Mouse (Mus musculus) embryonic facial prominence, embryonic 15.5 days (tissue): ENCODE data around the gene Gm38119. TPM values are rescaled to one million over a fixed set of nuclear protein-coding genes. Genes with fewer than 3 reads are reported as not detected.

Experiments used
- ATAC-seq: fragments of 200-750 bp; cut with Nextera tagmentation; 2 replicates; pipeline ENCODE4 v1.8.0; 2017; ENCODE audit warnings: low read depth, moderate TSS enrichment; ENCODE audit not compliant: insufficient number of reproducible peaks, low FRiP score, low TSS enrichment
- H3K27ac ChIP-seq: fragments of 300-500 bp; sonication (generic); replicated peaks from 2 replicates; pipeline ENCODE4 v1.5.1; 2015; ENCODE audit warnings: mild to moderate bottlenecking, inconsistent platforms
- H3K27me3 ChIP-seq: fragments of 300-500 bp; sonication (generic); 2 replicates; pipeline ENCODE4 v1.6.1; 2015; ENCODE audit warnings: inconsistent platforms
- H3K36me3 ChIP-seq: fragments of 300-500 bp; sonication (generic); 2 replicates; pipeline ENCODE4 v1.6.1; 2015; ENCODE audit warnings: mild to moderate bottlenecking, inconsistent platforms
- H3K4me1 ChIP-seq: fragments of 300-500 bp; sonication (generic); 2 replicates; pipeline ENCODE4 v1.6.1; 2015; ENCODE audit warnings: inconsistent platforms
- H3K4me2 ChIP-seq: fragments of 300-500 bp; sonication (generic); replicated peaks from 2 replicates; pipeline ENCODE4 v1.6.1; 2015; ENCODE audit warnings: mild to moderate bottlenecking, inconsistent platforms
- H3K4me3 ChIP-seq: fragments of 300-500 bp; sonication (generic); replicated peaks from 2 replicates; pipeline ENCODE4 v1.5.1; 2015; ENCODE audit warnings: mild to moderate bottlenecking, inconsistent platforms
- H3K9ac ChIP-seq: fragments of 300-500 bp; sonication (generic); 2 replicates; pipeline ENCODE4 v1.6.1; 2015; ENCODE audit warnings: inconsistent platforms
- H3K9me3 ChIP-seq: fragments of 300-500 bp; sonication (generic); replicated peaks from 2 replicates; pipeline ENCODE4 v1.6.1; 2016; ENCODE audit warnings: inconsistent platforms
- WGBS: fragments of 180-500 bp; shearing (Covaris S2); methylation state at CpG from one replicate; pipeline ENCODE4 v1.1.7; 2015; 5-methylcytosine and 5-hydroxymethylcytosine counted together
- polyA plus RNA-seq: library from polyadenylated mRNA; unstranded; fragments of >200 nt; fragmentation: Nextera tagmentation; extraction: Ambion mirVana; gene quantifications from 2 replicates; pipeline ENCODE4 v1.2.1, GENCODE M21; 2015

The Gm38119 gene
- polyA plus RNA-seq, result not detected in 2 replicates

DNA sequence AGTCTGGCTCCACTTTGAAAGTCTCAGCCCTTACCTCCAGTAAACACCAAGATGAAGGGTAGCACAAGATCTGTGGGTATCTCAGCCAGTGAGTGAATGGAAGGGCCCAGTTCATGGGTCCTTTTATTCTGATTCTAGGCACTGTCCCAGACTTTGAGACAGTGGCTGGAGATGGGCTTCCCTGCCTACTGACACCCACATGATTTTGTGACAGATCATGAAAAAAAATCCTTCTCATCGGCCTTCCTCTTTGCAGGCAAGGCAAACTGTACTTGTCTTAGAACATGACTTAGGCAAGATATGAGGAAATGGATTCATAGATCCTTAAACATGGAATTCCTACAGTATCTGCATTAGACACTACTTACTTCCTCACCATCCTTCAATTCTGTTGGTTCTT lies at the start of gene Gm38119:
Gene Gm38119 (minus strand): TSS at position 101 of the 400 bp plus-strand sequence.
- Histone ChIP-seq H3K9ac (no peak within 1 kb of the TSS), H3K4me1 (no peaks in the 10 kb centered on the region), H3K4me3 (no peak within 1 kb of the TSS), H3K36me3 (no peaks in the 10 kb centered on the region), H3K27me3 (no peaks in the 10 kb centered on the region), H3K4me2 (no peak within 1 kb of the TSS), H3K9me3 (no peaks in the 10 kb centered on the region), H3K27ac (no peak within 1 kb of the TSS)
- no peak for ATAC-seq
- 72% methylated on average over 1 of the region's 1 CpGs for WGBS

DNA sequence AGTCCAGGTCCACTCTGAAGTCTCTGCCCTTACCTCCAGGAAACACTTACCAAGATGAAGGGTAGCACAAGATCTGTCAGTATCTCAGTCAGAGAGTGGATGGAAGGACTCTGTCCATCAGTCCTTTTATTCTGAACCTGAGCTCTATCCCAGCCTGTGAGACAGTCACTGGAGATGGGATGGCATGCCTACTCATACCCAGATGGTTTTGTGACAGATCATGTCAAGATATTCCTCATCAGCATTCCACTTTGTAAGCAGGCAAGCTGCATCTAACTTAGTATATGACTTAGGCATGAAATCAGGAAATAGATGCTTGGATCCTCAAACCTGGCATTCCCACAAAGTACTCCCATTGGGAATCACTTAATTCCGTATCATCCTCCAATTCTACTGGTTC lies 39.9 kb upstream of the Gm38119 start, which contains the start of gene Lce1i:
Gene Lce1i (minus strand): TSS at position 101 of the 400 bp plus-strand sequence.
- H3K27ac ChIP-seq, result no peak within 1 kb of the TSS
- H3K4me2 ChIP-seq, result no peak within 1 kb of the TSS
- WGBS, result 65% methylated on average over 1 of the region's 1 CpGs
- no peak for ATAC-seq
- H3K9ac ChIP-seq, result no peak within 1 kb of the TSS
- H3K27me3 ChIP-seq, result no peaks in the 10 kb centered on the region
- no peaks in the 10 kb centered on the region for H3K4me1 ChIP-seq
- H3K9me3 ChIP-seq, result no peaks in the 10 kb centered on the region
- H3K4me3 ChIP-seq, result no peak within 1 kb of the TSS
- no peaks in the 10 kb centered on the region for H3K36me3 ChIP-seq

DNA sequence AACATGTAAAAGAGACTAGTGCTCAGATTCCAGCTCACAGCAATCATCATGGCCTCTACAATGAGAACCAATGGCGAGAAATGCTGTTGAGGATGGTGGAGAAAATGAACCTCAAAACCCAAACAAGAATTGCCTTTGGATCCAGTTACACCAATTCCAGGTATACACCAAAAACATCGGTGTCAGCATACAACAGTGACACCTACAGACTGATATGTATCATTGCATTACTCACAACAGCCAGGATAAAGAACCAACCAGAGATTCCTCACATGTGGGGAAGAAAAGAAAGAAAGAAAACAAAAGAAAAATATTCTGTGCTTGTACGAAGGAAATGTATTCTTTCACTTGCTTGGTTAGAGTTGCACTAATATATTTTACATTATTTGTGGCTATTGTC lies 32.7 kb upstream of the Gm38119 start:
- H3K4me3 ChIP-seq, result no peak overlapping the region
- no peak overlapping the region for H3K4me2 ChIP-seq
- no peak for ATAC-seq
- no peaks in the 10 kb centered on the region for H3K27me3 ChIP-seq
- no peak overlapping the region for H3K9ac ChIP-seq
- H3K4me1 ChIP-seq, result no peaks in the 10 kb centered on the region
- H3K27ac ChIP-seq, result no peak overlapping the region
- no peaks in the 10 kb centered on the region for H3K36me3 ChIP-seq
- 18% methylated on average over 3 of the region's 3 CpGs for WGBS
- no peaks in the 10 kb centered on the region for H3K9me3 ChIP-seq

DNA sequence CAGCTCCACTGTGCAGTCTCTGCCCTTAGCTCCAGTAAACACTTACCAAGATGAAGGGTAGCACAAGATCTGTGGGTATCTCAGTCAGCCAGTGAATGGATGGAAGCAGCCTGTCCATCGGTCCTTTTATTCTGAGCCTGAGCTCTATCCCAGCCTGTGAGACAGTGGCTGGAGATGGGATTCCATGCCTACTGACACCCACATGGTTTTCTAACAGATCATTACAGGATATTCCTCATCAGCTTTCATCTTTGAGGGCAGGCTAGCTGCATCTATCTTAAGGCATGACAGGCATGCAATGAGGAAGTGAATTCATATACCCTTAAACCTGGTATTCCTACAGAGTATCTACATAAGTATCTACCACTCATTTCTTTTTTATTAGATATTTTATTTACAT lies 26.1 kb upstream of the Gm38119 start, which contains the start of gene Lce1h:
Gene Lce1h (minus strand): TSS at position 101 of the 400 bp plus-strand sequence.
- Histone ChIP-seq H3K9me3 (no peaks in the 10 kb centered on the region), H3K4me1 (no peaks in the 10 kb centered on the region), H3K27ac (no peak within 1 kb of the TSS), H3K4me2 (no peak within 1 kb of the TSS), H3K9ac (no peak within 1 kb of the TSS), H3K36me3 (no peaks in the 10 kb centered on the region), H3K4me3 (no peak within 1 kb of the TSS), H3K27me3 (no peaks in the 10 kb centered on the region)
- no peak for ATAC-seq
- WGBS, result 94% methylated on average over 1 of the region's 1 CpGs

DNA sequence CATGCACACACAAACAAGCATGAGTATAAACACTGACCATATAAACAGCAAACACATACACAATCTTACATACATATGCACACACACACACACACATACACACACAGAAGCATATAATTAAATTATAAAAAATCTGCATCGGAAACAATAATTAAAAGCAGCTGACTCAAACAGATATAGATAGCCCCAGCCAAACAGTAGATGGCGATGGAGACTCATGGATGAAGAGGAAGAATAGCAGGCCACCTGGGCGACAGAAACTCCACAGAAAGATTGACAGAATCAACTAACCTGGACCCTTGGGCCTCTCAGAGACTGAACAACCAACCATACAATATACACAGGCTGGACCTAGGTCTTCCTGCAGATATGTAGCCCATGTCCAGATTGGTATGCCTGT lies 14.3 kb upstream of the Gm38119 start:
- Histone ChIP-seq H3K27me3 (no peaks in the 10 kb centered on the region), H3K4me3 (no peak overlapping the region), H3K27ac (no peak overlapping the region), H3K9me3 (no peaks in the 10 kb centered on the region), H3K36me3 (no peaks in the 10 kb centered on the region), H3K4me1 (no peaks in the 10 kb centered on the region), H3K9ac (no peak overlapping the region), H3K4me2 (no peak overlapping the region)
- 30% methylated on average over 3 of the region's 3 CpGs for WGBS
- no peak for ATAC-seq

DNA sequence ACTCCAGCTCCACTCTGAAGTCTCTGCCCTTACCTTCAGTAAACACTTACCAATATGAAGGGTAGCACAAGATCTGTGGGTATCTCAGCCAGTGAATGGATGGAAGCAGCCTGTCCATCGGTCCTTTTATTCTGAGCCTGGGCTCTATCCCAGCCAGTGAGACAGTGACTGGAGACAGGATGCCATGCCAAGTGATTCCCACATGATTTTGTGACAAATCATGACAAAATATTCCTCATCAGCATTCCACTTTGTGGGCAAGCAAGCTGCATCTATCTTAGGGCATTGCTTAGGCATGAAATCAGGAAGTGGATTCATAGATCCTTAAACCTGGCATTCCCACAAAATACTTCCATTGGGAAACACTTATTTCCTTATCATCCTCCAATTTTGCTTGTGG lies 13.3 kb upstream of the Gm38119 start, which contains the start of gene Lce1g:
Gene Lce1g (minus strand): TSS at position 101 of the 400 bp plus-strand sequence.
- H3K27ac ChIP-seq, result no peak within 1 kb of the TSS
- WGBS, result 92% methylated on average over 1 of the region's 1 CpGs
- no peaks in the 10 kb centered on the region for H3K27me3 ChIP-seq
- H3K9me3 ChIP-seq, result no peaks in the 10 kb centered on the region
- no peaks in the 10 kb centered on the region for H3K4me1 ChIP-seq
- no peak within 1 kb of the TSS for H3K4me3 ChIP-seq
- H3K36me3 ChIP-seq, result no peaks in the 10 kb centered on the region
- no peak within 1 kb of the TSS for H3K4me2 ChIP-seq
- H3K9ac ChIP-seq, result no peak within 1 kb of the TSS
- ATAC-seq, result no peak

DNA sequence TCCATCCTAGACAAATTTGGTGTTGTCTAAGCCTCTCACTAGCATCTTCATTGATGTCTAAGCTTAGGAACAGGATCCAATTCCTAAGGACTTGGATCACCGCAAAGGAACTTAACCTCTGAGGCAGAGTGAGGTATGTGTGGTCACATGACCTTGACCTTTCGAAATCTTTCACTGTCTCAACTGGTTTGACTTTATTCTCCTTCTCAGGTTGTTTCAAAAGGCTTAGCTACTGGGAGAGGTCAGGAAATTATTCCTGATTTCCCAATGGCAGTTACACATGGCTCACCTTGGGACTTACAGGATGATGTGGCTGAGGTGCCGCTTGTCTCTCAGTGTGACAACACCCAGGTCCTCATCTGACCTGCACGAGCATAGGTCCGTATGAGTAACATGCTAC lies 16.3 kb downstream of the Gm38119 start:
- WGBS, result 87% methylated on average over 5 of the region's 5 CpGs
- no peak overlapping the region for H3K9ac ChIP-seq

DNA sequence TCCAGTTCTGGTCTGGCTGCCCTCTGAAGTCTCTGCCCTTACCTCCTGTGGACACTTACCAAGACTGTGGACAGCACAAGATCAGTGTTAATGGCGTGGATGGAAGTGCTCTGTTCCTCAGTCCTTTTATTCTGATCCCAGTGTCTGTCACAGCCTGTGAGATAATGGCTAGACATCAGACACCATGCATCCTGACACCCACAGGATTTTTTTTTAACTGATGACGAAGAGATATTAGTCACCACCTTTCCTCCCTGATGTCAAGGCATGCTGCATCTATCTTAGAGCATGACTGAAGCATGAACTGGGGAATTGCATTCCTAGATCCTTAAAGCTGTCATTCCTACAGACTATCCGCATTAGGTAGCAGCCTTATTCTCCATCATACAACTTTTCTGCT lies 18.6 kb downstream of the Gm38119 start, which contains the start of gene Lce1f:
Gene Lce1f (minus strand): TSS at position 101 of the 400 bp plus-strand sequence.
- 70% methylated on average over 3 of the region's 3 CpGs for WGBS
- Histone ChIP-seq H3K9ac (no peak within 1 kb of the TSS), H3K27me3 (no peaks in the 10 kb centered on the region), H3K4me1 (no peaks in the 10 kb centered on the region), H3K36me3 (no peaks in the 10 kb centered on the region), H3K27ac (no peak within 1 kb of the TSS), H3K4me2 (no peak within 1 kb of the TSS), H3K4me3 (no peak within 1 kb of the TSS), H3K9me3 (no peaks in the 10 kb centered on the region)
- no peak for ATAC-seq

More for the DNA sequence above, 16.3 kb downstream of the Gm38119 start:
- Histone ChIP-seq H3K27me3 (no peaks in the 10 kb centered on the region), H3K4me1 (no peaks in the 10 kb centered on the region), H3K36me3 (no peaks in the 10 kb centered on the region), H3K4me3 (no peak overlapping the region), H3K9me3 (no peaks in the 10 kb centered on the region), H3K27ac (no peak overlapping the region), H3K4me2 (no peak overlapping the region)
- ATAC-seq, result no peak

DNA sequence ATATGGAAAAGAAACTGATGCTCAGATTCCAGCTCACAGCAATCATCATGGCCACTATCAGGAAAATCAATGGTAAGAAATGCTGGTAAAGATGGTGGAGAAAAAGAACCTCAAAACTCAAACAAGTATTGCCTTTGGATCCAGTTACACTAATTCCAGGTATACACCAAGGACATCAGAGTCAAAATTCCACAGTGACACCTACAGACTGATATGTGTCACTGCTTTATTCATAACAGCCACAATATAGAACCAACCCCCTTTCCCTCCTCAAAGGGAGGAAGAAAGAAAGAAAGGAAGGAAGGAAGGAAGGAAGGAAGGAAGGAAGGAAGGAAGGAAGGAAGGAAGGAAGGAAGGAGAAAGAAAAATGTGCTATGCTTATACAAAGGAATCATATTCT lies 23.8 kb downstream of the Gm38119 start:
- no peak for ATAC-seq
- Histone ChIP-seq H3K9ac (no peak overlapping the region), H3K9me3 (no peaks in the 10 kb centered on the region), H3K4me2 (no peak overlapping the region), H3K36me3 (no peaks in the 10 kb centered on the region), H3K27ac (no peak overlapping the region), H3K27me3 (no peaks in the 10 kb centered on the region), H3K4me1 (no peaks in the 10 kb centered on the region), H3K4me3 (no peak overlapping the region)

DNA sequence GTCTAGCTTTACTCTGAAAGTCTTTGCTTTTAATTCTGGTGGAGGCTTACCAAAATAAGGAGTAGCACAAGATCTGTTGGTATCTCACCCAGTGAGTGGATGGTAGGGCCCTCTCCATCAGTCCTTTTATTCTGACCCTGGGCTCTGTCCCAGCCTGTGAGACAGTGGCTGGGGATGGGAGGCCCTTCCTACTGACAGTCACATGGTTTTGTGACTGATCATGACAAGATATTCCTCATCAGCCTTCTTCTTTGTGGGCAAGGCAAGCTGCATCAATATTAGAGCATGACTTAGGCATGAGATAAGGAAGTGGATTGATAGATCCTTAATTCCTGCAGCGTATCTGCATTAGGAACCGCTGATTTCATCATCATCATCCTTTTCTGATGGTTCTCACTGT lies 29.9 kb downstream of the Gm38119 start, which contains the start of gene Lce1e:
Gene Lce1e (minus strand): TSS at position 101 of the 400 bp plus-strand sequence.
- 82% methylated on average over 2 of the region's 2 CpGs for WGBS
- no peak for ATAC-seq

DNA sequence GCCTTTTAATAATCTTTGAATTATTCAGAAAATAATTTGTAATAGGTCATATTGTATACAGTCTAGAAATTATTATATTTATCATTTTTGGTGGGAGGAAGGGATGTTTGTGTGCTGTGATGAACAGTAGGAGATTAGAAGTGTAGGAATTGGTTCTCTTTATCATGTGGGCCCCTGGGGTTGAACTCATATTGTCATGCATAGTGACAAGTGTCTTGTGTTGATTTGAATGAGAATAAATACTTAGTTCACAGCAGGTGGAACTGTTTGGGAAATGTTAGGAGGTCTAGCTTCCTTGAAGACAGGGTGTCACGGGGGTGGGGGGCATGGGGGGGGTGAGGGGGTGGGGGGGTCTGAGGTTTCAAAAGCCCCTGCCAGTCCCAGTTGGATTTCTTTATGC lies 44.3 kb downstream of the Gm38119 start:
- H3K9me3 ChIP-seq, result no peaks in the 10 kb centered on the region
- H3K36me3 ChIP-seq, result no peaks in the 10 kb centered on the region
- ATAC-seq, result no peak
- H3K4me3 ChIP-seq, result no peak overlapping the region
- H3K27ac ChIP-seq, result no peak overlapping the region
- H3K9ac ChIP-seq, result no peak overlapping the region
- H3K4me1 ChIP-seq, result no peaks in the 10 kb centered on the region
- WGBS, result 17% methylated on average over 1 of the region's 1 CpGs
- no peak overlapping the region for H3K4me2 ChIP-seq
- H3K27me3 ChIP-seq, result no peaks in the 10 kb centered on the region

More for the DNA sequence above, 29.9 kb downstream of the Gm38119 start, which contains the start of gene Lce1e:
- no peak within 1 kb of the TSS for H3K27ac ChIP-seq
- H3K27me3 ChIP-seq, result no peaks in the 10 kb centered on the region
- no peak within 1 kb of the TSS for H3K4me2 ChIP-seq
- no peaks in the 10 kb centered on the region for H3K4me1 ChIP-seq
- no peak within 1 kb of the TSS for H3K4me3 ChIP-seq
- no peaks in the 10 kb centered on the region for H3K9me3 ChIP-seq
- H3K36me3 ChIP-seq, result no peaks in the 10 kb centered on the region
- H3K9ac ChIP-seq, result no peak within 1 kb of the TSS

DNA sequence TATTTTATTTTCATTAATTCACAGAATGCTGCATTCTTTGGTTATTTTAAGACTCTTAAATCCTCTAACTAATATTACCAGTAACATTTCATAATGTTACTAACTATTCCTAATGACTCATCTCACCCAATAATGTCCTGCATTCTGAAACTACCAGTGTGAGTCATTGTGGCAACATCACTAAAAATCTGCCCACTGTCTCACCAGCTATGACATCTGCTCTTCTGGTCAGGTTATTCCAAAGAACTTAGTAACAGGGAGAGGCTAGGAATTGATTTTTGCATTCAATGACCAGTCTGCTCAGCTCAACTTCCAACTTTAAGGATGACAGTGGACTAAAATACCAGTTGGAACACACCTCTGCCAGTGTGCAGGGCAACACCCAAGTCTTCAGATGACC lies 47.2 kb downstream of the Gm38119 start:
- no peaks in the 10 kb centered on the region for H3K4me1 ChIP-seq
- ATAC-seq, result no peak
- H3K27ac ChIP-seq, result no peak overlapping the region
- H3K27me3 ChIP-seq, result no peaks in the 10 kb centered on the region
- H3K4me3 ChIP-seq, result no peak overlapping the region
- H3K36me3 ChIP-seq, result no peaks in the 10 kb centered on the region
- no peak overlapping the region for H3K4me2 ChIP-seq
- no peak overlapping the region for H3K9ac ChIP-seq
- no peaks in the 10 kb centered on the region for H3K9me3 ChIP-seq
